Mouse (Mus musculus): Measurements from ENCODE around the gene Fmo1. TPM values are rescaled to one million over a fixed set of nuclear protein-coding genes. Genes with fewer than 3 reads are reported as not detected.
A peak's percentile ranks its signal among the peaks of the same experiment; 100 is the strongest.

Gene Fmo1
- polyA plus RNA-seq, 1 experiment: 519 TPM

GRCm38 (mm10) chr1:162871701-162872311 is 5.4 kb upstream of the Fmo1 start:
- H3K27ac ChIP-seq (replicated peaks; ENCODE audit: low read depth, low read length): peak overlapping the region; percentile 86
- H3K4me1 ChIP-seq (ENCODE audit: control insufficient read depth, insufficient read depth, insufficient read length, low read length): peaks cover 14% of the 10 kb centered on the region
- H3K4me3 ChIP-seq (ENCODE audit: insufficient read depth, low read depth, low read length): 0 out of 2 replicates have a peak overlapping the region, but pooled peaks have one; percentile 2

- H3K4me3 ChIP-seq (ENCODE audit: insufficient read depth, low read depth, low read length): no peak overlapping the region
- H3K4me1 ChIP-seq (ENCODE audit: control insufficient read depth, insufficient read depth, insufficient read length, low read length): peaks cover 14% of the 10 kb centered on the region
- H3K27ac ChIP-seq (replicated peaks; ENCODE audit: low read depth, low read length): peak overlapping the region; percentile 56
Measured at GRCm38 (mm10) chr1:162870978-162871377, 4.6 kb upstream of the Fmo1 start.

- H3K4me1 ChIP-seq (ENCODE audit: control insufficient read depth, insufficient read depth, insufficient read length, low read length): peaks cover 14% of the 10 kb centered on the region
- H3K27ac ChIP-seq (replicated peaks; ENCODE audit: low read depth, low read length): no peak overlapping the region
- H3K4me3 ChIP-seq (ENCODE audit: insufficient read depth, low read depth, low read length): no peak overlapping the region
Measured at GRCm38 (mm10) chr1:162867396-162867795, 986 bp upstream of the Fmo1 start.

GRCm38 (mm10) chr1:162865493-162865830 is 948 bp downstream of the Fmo1 start:
- H3K4me1 ChIP-seq (ENCODE audit: control insufficient read depth, insufficient read depth, insufficient read length, low read length): peaks cover 5% of the 10 kb centered on the region
- peak overlapping the region; percentile 69 for H3K4me3 ChIP-seq (ENCODE audit: insufficient read depth, low read depth, low read length)
- peak overlapping the region; percentile 73 for H3K27ac ChIP-seq (replicated peaks; ENCODE audit: low read depth, low read length)

- H3K4me3 ChIP-seq (ENCODE audit: insufficient read depth, low read depth, low read length): peak overlapping the region; percentile 69
- peak overlapping the region; percentile 73 for H3K27ac ChIP-seq (replicated peaks; ENCODE audit: low read depth, low read length)
- H3K4me1 ChIP-seq (ENCODE audit: control insufficient read depth, insufficient read depth, insufficient read length, low read length): peaks cover 8% of the 10 kb centered on the region
Measured at GRCm38 (mm10) chr1:162864816-162865492, 1.5 kb downstream of the Fmo1 start.

- Histone ChIP-seq H3K4me1 (ENCODE audit: control insufficient read depth, insufficient read depth, insufficient read length, low read length) (peaks cover 8% of the 10 kb centered on the region), H3K4me3 (ENCODE audit: insufficient read depth, low read depth, low read length) (peak overlapping the region; percentile 26; the same call in 1 of the 2 replicates), H3K27ac (replicated peaks; ENCODE audit: low read depth, low read length) (no peak overlapping the region)
Measured at GRCm38 (mm10) chr1:162864279-162864678, 2.1 kb downstream of the Fmo1 start.

GRCm38 (mm10) chr1:162863579-162863978 is 2.8 kb downstream of the Fmo1 start:
- Histone ChIP-seq H3K27ac (replicated peaks; ENCODE audit: low read depth, low read length) (no peak overlapping the region), H3K4me1 (ENCODE audit: control insufficient read depth, insufficient read depth, insufficient read length, low read length) (peaks cover 7% of the 10 kb centered on the region), H3K4me3 (ENCODE audit: insufficient read depth, low read depth, low read length) (peak overlapping the region; percentile 4; the same call in 1 of the 2 replicates)

GRCm38 (mm10) chr1:162862328-162862727 is 4.1 kb downstream of the Fmo1 start:
- Histone ChIP-seq H3K4me3 (ENCODE audit: insufficient read depth, low read depth, low read length) (peak overlapping the region; percentile 22; the same call in 1 of the 2 replicates), H3K27ac (replicated peaks; ENCODE audit: low read depth, low read length) (peak overlapping the region; percentile 10), H3K4me1 (ENCODE audit: control insufficient read depth, insufficient read depth, insufficient read length, low read length) (peaks cover 11% of the 10 kb centered on the region)

GRCm38 (mm10) chr1:162859996-162860605 is 6.3 kb downstream of the Fmo1 start:
- Histone ChIP-seq H3K4me3 (ENCODE audit: insufficient read depth, low read depth, low read length) (peak overlapping the region; percentile 12; the same call in 1 of the 2 replicates), H3K27ac (replicated peaks; ENCODE audit: low read depth, low read length) (peak overlapping the region; percentile 72)

GRCm38 (mm10) chr1:162859545-162859976 is 6.8 kb downstream of the Fmo1 start:
- peaks cover 21% of the 10 kb centered on the region for H3K4me1 ChIP-seq (ENCODE audit: control insufficient read depth, insufficient read depth, insufficient read length, low read length)
- H3K4me3 ChIP-seq (ENCODE audit: insufficient read depth, low read depth, low read length): peak overlapping the region; percentile 71
- H3K27ac ChIP-seq (replicated peaks; ENCODE audit: low read depth, low read length): peak overlapping the region; percentile 93

More at GRCm38 (mm10) chr1:162859996-162860605, 6.3 kb downstream of the Fmo1 start:
- peaks cover 17% of the 10 kb centered on the region for H3K4me1 ChIP-seq (ENCODE audit: control insufficient read depth, insufficient read depth, insufficient read length, low read length)

GRCm38 (mm10) chr1:162858748-162859130 is 7.7 kb downstream of the Fmo1 start:
- peak overlapping the region; percentile 71 for H3K4me3 ChIP-seq (ENCODE audit: insufficient read depth, low read depth, low read length)
- H3K4me1 ChIP-seq (ENCODE audit: control insufficient read depth, insufficient read depth, insufficient read length, low read length): peaks cover 22% of the 10 kb centered on the region
- H3K27ac ChIP-seq (replicated peaks; ENCODE audit: low read depth, low read length): peak overlapping the region; percentile 93

GRCm38 (mm10) chr1:162857766-162858747 is 8.4 kb downstream of the Fmo1 start:
- peaks cover 26% of the 10 kb centered on the region for H3K4me1 ChIP-seq (ENCODE audit: control insufficient read depth, insufficient read depth, insufficient read length, low read length)
- peak overlapping the region; percentile 71 for H3K4me3 ChIP-seq (ENCODE audit: insufficient read depth, low read depth, low read length)
- peak overlapping the region; percentile 93 for H3K27ac ChIP-seq (replicated peaks; ENCODE audit: low read depth, low read length)

GRCm38 (mm10) chr1:162853812-162854482 is 12.5 kb downstream of the Fmo1 start:
- Histone ChIP-seq H3K4me1 (ENCODE audit: control insufficient read depth, insufficient read depth, insufficient read length, low read length) (peaks cover 19% of the 10 kb centered on the region), H3K4me3 (ENCODE audit: insufficient read depth, low read depth, low read length) (no peak overlapping the region), H3K27ac (replicated peaks; ENCODE audit: low read depth, low read length) (no peak overlapping the region)

GRCm38 (mm10) chr1:162847554-162847953 is 18.9 kb downstream of the Fmo1 start:
- Histone ChIP-seq H3K27ac (replicated peaks; ENCODE audit: low read depth, low read length) (no peak overlapping the region), H3K4me3 (ENCODE audit: insufficient read depth, low read depth, low read length) (no peak overlapping the region), H3K4me1 (ENCODE audit: control insufficient read depth, insufficient read depth, insufficient read length, low read length) (no peaks in the 10 kb centered on the region; the same call in 1 of the 2 replicates)

Measured in brown adipose tissue, adult 24 weeks (tissue).